Mouse (Mus musculus) right cerebral cortex, postnatal 10 days (tissue): Measurements from ENCODE around the gene Sec14l5.
A peak's percentile ranks its signal among the peaks of the same experiment; 100 is the strongest.

Experiments used
- DNase-seq, 2 experiments: peaks; one replicate each; pipeline ENCODE4 v3.0.0; 2021; ENCODE audit warnings: low spot score in 2 of 2

Gene Sec14l5

GRCm38 (mm10) chr16:5147037-5147385, at the start of gene Sec14l5:
Sec14l5 (plus strand) TSS chr16:5147109.
- peak in 1 of 2 experiments; percentile 28 for DNase-seq

- no peak for DNase-seq
Measured at GRCm38 (mm10) chr16:5101000-5101399, 45.9 kb upstream of the Sec14l5 start.

GRCm38 (mm10) chr16:5109877-5110276, 37.0 kb upstream of the Sec14l5 start:
- no peak for DNase-seq

- no peak for DNase-seq
Measured at GRCm38 (mm10) chr16:5111021-5111420, 35.9 kb upstream of the Sec14l5 start.

- DNase-seq, result no peak
Measured at GRCm38 (mm10) chr16:5113002-5113550, 33.8 kb upstream of the Sec14l5 start.

GRCm38 (mm10) chr16:5113582-5113981, 33.3 kb upstream of the Sec14l5 start:
- no peak for DNase-seq

GRCm38 (mm10) chr16:5119385-5119784, 27.5 kb upstream of the Sec14l5 start:
- DNase-seq, result no peak

- no peak for DNase-seq
Measured at GRCm38 (mm10) chr16:5119845-5120244, 27.1 kb upstream of the Sec14l5 start.

- no peak for DNase-seq
Measured at GRCm38 (mm10) chr16:5123476-5123875, 23.4 kb upstream of the Sec14l5 start.

- no peak for DNase-seq
Measured at GRCm38 (mm10) chr16:5130196-5130595, 16.7 kb upstream of the Sec14l5 start.

- no peak for DNase-seq
Measured at GRCm38 (mm10) chr16:5130766-5131165, 16.1 kb upstream of the Sec14l5 start.

GRCm38 (mm10) chr16:5131251-5131922, 15.5 kb upstream of the Sec14l5 start:
- no peak for DNase-seq

- no peak for DNase-seq
Measured at GRCm38 (mm10) chr16:5132401-5132801, 14.5 kb upstream of the Sec14l5 start, which contains the start of gene Ppl. Ppl (minus strand) TSS chr16:5132421.

- no peak for DNase-seq
Measured at GRCm38 (mm10) chr16:5134623-5135330, 12.1 kb upstream of the Sec14l5 start.

GRCm38 (mm10) chr16:5135551-5136261, 11.2 kb upstream of the Sec14l5 start:
- no peak for DNase-seq

- DNase-seq, result no peak
Measured at GRCm38 (mm10) chr16:5136505-5136904, 10.4 kb upstream of the Sec14l5 start.

- no peak for DNase-seq
Measured at GRCm38 (mm10) chr16:5137006-5137540, 9.8 kb upstream of the Sec14l5 start.

GRCm38 (mm10) chr16:5139741-5140140, 7.2 kb upstream of the Sec14l5 start:
- DNase-seq, result no peak

- DNase-seq, result peak; percentile 78 to 80
Measured at GRCm38 (mm10) chr16:5145570-5145969, 1.3 kb upstream of the Sec14l5 start.

- peak; percentile 50 to 56 for DNase-seq
Measured at GRCm38 (mm10) chr16:5146367-5147036, 407 bp upstream of the Sec14l5 start.

GRCm38 (mm10) chr16:5150544-5150943, 3.6 kb downstream of the Sec14l5 start:
- DNase-seq, result no peak
